Mouse (Mus musculus) lung, adult 18-20 months (tissue): ENCODE results near the gene Kdm1a.

Source experiments
- DNase-seq, 2 experiments: peaks; one replicate each; pipeline ENCODE4 v3.0.0; 2022; ENCODE audit warnings: mixed read lengths in 2 of 2

Kdm1a gene

DNA sequence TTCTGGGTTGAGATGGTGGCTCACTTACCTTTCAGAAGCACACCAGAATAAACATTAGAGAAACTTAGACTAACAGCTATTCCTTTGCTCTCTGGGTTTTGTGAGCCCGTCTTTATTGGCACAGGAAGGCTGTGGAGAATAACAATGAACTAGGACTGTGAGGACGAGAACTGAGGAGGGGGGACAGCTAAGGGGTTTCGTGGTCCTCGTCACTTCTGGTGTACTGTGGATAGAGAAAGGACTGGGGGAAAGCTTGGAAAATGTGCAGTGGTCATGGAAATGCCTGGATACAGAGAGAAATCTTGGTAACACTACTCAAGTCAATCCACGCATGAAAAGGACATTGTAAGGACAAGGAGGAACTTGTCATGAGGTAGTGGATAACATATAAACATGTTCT, 80.6 kb downstream of the Kdm1a start:
- no peak for DNase-seq

DNA sequence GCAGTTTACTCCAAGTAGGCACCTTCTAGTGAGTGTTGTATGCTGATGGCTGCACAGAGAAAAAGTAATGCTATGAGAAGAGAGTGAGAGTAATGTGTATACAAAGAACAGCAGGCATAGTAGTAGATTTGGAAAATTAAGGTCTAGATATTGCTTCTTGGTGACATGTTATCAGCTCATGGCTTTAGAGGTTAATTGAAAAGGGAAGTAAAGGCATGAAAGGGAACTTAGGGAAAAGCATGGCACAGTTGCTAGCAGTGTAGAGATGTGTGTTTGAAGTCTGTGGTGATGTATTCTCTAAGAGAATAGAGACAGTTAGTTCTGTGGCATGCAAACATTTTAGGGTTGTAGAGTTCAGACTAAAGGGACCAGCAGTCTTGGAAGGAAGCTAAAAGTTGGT, 82.7 kb downstream of the Kdm1a start:
- no peak for DNase-seq

DNA sequence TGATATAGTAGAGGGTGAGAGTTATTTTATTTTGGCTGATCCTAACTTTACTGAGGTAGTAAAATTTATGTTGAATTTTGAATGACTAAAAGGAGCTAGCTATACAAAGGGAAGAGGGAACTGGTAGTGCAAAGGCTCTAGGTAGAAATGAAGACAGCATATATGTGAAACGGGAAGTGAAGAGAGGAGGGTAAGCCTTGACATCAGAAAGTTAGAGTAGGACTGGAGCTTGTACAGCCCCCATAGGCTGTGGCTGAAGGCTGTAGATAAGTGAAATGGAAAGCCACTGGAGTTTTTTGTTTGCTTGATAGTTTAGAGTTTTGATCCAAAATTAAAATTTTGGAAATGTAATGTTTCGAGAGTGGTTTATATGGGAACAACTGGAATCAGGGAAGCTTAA, 83.9 kb downstream of the Kdm1a start:
- DNase-seq = no peak

DNA sequence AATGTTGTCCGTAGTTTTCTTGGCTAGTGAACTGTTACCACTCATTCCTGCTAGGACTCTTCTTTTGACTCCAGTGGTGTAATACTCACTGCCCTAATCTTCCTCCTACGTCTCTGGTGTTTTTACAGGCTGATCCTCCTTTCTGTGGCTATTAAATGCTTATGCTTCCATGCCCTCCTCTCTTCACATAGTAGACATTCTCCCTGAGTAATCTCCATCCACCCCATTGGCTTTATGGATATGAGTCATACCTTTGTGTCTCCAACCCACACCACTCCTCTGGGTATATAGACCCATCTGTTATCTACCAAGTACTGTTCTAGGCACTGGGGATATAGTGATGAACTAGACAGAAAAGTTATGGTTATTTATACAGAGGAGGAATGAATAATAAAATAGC, 84.4 kb downstream of the Kdm1a start:
- no peak for DNase-seq

DNA sequence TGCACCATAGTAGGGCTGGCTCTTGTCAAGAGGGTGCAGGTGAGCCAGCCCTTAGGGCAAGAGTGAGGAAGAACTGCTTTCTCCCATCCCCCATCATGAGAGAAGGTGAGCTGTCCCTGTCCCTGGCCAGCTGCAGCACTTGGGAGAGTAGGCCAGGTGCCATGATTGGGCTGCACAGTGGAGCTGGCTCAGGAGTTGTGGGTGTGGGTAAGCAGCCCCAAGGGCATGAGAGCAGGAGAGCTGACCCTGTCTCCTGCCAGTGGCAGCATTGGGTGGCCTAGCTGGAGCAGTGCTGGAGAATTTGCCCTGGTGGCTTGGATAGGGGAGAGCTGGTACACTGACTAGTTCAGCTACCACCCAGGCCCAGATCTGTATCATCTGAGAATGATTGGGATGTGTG, 89.6 kb downstream of the Kdm1a start:
- no peak for DNase-seq

DNA sequence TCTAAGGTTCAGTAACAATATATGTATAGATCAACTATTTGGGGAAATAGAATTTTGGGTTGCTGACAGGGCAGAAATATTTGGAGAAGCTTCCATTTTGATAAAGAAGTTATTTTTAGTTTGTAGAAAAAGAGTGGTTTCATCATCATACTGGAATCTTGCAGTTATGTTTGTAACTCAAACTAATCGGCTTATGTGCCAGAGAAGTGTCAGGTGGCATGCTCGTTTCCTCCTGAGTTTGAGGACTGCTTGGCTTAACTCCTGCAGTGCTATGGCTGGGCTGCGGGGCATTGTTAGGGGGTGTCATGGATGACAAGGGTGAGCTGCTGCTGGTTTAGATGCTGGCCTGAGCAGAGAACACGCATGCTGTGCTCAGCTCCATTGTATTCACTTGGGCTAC, 90.8 kb downstream of the Kdm1a start:
- DNase-seq = peak in 1 of 2 experiments; percentile 38

DNA sequence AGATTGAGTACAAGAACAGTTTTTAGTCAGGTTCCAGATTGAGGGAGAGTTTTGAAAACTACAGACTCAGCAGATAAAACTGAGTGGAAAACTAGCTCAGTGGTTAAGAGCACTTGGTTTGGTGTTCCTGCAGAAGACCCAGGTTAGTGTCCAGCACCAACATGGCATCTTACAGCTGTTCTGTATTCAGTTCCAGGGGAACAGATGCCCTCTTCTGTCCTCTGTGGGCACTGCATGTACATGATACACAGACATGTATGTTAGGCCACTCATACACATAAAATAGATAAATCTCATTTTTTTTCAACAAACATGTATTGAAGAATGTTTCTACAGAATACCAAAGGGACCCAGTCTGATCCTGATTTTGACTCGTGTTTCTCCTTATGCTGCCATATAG, 92.7 kb downstream of the Kdm1a start:
- peak; percentile 30 to 46 for DNase-seq

DNA sequence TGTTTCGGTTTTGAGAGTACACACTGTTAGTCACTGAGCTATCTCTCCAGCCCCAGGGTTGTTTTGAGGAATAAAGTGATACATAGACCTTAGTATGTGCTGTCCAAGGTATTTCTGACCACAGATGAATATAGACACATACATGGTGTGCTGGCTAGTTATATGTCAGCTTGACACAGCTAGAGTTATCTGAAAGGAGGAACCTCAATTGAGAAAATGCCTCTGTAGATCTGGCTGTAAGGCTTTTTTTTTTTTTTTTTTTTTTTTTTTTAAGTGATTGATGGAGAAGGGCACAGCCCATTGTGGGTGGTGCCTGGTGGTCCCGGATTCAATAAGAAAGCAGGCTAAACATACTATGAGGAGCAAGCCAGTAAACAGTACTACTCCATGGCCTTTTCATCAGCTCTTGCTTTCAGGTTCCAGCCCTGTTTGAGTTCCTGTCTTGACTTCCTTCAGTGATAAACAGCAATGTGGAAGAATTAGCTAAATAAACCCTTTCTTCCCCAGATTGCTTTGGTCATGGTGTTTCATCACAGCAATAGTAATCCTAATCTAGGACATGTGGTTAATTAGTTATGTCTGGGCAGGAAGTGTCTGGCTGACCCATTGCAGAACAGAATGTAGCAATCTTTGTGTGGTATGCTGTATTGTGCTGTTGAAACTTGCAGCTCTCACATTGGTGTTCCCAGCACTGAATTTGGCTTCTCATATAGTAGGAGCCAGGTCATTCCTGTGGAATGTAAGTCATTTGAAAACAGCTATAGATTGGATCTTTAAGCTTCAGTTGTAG, 96.9 kb downstream of the Kdm1a start:
- peak; percentile 7 to 37 for DNase-seq
